Mouse (Mus musculus): ENCODE results near the gene Tmprss15.
A peak's percentile ranks its signal among the peaks of the same experiment; 100 is the strongest.

Tmprss15 gene

GRCm38 (mm10) chr16:79090997-79091396, at the start of gene Tmprss15:
Gene Tmprss15, minus strand, starts transcription at chr16:79091097.
- ATAC-seq (ENCODE audit: insufficient number of reproducible peaks, low FRiP score, low TSS enrichment) = no peak

GRCm38 (mm10) chr16:79114879-79115278, 24.0 kb upstream of the Tmprss15 start:
- ATAC-seq (ENCODE audit: insufficient number of reproducible peaks, low FRiP score, low TSS enrichment) = no peak

DNA sequence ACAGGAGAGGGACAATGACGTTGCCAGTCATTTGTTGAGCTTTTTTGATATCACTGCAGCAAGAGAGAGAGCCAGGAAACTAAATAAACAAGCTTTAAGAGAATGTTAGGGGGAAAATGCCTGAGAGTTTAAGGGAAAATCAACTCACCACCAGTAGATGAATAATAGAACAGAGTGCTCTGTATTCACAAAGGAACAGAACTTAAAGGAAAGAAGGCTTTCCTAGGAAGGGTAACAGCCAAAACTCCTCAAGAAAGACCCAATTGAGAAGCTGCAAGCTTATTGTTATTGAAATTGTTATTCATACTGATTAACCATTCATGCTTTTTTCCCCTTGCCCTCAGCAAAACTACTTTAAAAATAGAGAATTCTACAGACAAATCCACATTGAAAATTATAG, 18.6 kb upstream of the Tmprss15 start:
- ATAC-seq (ENCODE audit: insufficient number of reproducible peaks, low FRiP score, low TSS enrichment) = no peak

DNA sequence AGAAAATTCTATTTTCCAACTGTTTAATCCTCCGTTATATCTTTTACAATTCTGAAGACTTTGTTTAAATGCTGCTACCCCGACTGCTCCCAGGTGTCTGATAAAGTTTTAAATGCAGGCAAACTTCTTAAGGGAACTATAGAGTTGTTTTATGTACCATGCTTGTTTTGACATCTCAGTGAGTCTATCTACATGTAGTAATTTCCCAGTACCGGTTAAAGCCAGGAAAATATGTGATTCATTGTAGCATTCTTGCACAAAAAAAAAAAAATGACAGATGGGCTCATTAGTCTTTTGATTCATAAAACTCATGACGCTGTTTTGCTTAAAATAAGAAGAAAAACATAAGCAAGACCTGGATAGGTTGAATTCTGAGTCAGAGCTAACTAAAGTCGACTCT, 18.1 kb upstream of the Tmprss15 start:
- no peak for ATAC-seq (ENCODE audit: insufficient number of reproducible peaks, low FRiP score, low TSS enrichment)

DNA sequence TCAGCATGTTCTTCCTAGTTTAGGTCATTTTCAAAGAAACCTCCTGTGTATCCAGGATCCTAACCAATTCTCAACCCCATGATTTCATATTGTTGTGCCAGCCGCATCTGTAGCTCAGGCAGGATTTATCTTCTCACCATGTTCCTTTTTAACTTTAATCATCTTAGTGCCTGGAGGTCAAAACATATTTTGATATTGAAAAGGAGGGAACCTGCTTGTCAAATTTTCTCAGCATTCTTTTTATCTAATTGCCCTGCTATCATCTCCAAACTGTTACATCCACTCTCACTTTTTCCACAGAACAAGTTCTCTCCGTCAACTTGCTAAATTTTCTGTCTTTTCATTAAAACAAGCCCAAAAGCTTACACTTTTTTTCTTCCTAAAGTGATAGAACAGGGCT, 9.4 kb upstream of the Tmprss15 start:
- no peak for ATAC-seq (ENCODE audit: insufficient number of reproducible peaks, low FRiP score, low TSS enrichment)

DNA sequence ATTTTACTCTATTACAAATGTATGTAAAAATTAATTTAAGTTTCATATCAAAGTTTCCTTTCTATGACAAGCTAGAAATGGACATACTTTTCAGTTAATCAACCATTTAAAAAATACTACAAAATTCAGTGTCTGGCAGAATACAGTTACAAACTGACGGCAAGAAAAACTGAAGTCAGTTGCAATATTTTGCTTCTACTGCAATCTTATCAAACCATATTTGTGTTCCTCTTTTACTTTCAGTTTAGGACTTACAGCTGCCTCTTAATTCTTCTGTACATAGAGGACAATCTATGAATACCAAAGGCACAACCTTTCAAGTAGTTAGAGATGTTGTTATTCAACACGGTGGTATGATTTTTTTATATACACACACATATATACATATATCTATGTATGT, 7.4 kb upstream of the Tmprss15 start:
- ATAC-seq (ENCODE audit: insufficient number of reproducible peaks, low FRiP score, low TSS enrichment) = no peak

DNA sequence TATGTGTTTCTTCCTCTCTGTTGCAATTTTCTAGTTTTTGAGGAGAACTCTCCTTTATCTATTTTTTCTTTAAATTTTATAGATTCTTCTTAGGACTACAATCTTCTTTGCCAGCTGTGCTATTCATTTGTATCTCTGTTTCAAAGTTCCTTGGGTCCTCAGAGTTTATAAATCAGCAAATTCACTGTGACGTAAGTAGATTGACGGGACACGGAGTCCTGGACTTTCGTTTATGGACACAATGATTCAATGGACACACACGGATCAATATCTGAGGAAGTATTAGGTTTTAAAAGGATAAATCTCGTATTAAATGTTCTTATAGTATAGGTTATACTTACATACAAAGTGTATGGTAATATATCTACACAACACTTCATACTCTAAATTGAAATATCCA, 4.3 kb downstream of the Tmprss15 start:
- no peak for ATAC-seq (ENCODE audit: insufficient number of reproducible peaks, low FRiP score, low TSS enrichment)

GRCm38 (mm10) chr16:79063848-79064247, 27.0 kb downstream of the Tmprss15 start:
- no peak for ATAC-seq (ENCODE audit: insufficient number of reproducible peaks, low FRiP score, low TSS enrichment)

GRCm38 (mm10) chr16:79058775-79059558, 31.9 kb downstream of the Tmprss15 start:
- no peak for ATAC-seq (ENCODE audit: insufficient number of reproducible peaks, low FRiP score, low TSS enrichment)

DNA sequence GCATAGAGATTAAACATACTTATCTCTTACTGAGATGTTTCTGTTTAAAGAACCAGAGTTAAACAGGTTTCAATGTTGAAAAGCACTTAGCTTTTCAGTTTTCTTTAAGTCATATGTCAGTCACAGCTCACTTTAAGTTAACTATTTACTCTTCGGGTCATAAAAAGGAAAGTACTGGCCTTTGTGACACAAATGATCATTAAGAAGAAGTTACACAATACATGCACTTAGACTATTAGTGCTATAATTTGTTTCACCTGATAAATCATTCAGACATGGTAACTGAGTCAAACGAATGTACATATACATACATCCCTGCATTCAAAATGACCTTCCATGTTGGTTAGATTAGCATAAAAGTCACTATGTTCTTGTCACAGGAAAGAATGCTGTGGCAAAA, 58.3 kb downstream of the Tmprss15 start:
- no peak for ATAC-seq (ENCODE audit: insufficient number of reproducible peaks, low FRiP score, low TSS enrichment)

- no peak for ATAC-seq (ENCODE audit: insufficient number of reproducible peaks, low FRiP score, low TSS enrichment)
Observed at GRCm38 (mm10) chr16:79002812-79003211, 88.1 kb downstream of the Tmprss15 start.

- ATAC-seq (ENCODE audit: insufficient number of reproducible peaks, low FRiP score, low TSS enrichment) = no peak
Observed at GRCm38 (mm10) chr16:79001679-79002078, 89.2 kb downstream of the Tmprss15 start.

- no peak for ATAC-seq (ENCODE audit: insufficient number of reproducible peaks, low FRiP score, low TSS enrichment)
Observed at GRCm38 (mm10) chr16:78976384-78976783, 114.5 kb downstream of the Tmprss15 start.

DNA sequence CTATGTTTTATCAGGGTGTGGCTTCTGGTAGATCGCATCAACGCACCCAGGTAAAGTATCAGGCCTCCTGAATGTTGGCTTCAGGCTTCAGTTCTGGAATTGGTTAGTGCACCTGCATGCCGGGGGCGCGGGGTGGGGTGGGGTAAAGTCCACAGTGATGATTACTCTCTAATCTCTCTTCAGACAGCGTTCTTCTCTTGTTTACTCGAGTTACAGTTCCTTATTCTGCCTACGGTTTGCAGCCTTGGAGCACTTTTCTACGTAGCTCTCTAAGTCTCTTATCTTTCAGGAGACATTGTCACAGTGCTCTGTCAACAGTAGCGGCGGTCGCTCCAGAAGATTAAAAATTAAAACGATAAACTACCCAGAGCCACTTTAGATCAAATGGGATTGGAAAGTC, 116.8 kb downstream of the Tmprss15 start:
- ATAC-seq (ENCODE audit: insufficient number of reproducible peaks, low FRiP score, low TSS enrichment) = no peak

GRCm38 (mm10) chr16:78969091-78969731, 121.7 kb downstream of the Tmprss15 start:
- ATAC-seq (ENCODE audit: insufficient number of reproducible peaks, low FRiP score, low TSS enrichment) = no peak

GRCm38 (mm10) chr16:78957434-78957833, 133.5 kb downstream of the Tmprss15 start:
- no peak for ATAC-seq (ENCODE audit: insufficient number of reproducible peaks, low FRiP score, low TSS enrichment)

- no peak for ATAC-seq (ENCODE audit: insufficient number of reproducible peaks, low FRiP score, low TSS enrichment)
Observed at GRCm38 (mm10) chr16:78950359-78950758, 140.5 kb downstream of the Tmprss15 start.

DNA sequence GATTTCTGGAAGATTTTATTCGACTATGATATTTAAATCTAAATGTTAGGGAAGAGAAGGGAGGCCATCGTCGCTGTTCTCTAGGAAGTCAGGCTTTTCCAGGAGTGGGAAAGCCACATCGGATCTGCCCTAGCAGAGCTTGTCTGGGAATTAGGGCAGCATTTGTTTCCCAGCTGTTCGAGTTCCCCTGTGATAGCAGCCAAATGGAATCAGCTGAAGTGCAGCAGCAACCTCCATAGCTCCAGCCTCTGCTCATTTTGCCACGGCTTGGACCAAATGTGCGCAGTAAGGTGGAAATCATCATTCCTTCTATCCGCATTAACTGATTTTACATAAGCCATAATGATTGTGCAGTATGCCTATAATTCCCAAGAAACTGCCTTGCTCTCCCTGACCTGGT, 153.1 kb downstream of the Tmprss15 start:
- no peak for ATAC-seq (ENCODE audit: insufficient number of reproducible peaks, low FRiP score, low TSS enrichment)

DNA sequence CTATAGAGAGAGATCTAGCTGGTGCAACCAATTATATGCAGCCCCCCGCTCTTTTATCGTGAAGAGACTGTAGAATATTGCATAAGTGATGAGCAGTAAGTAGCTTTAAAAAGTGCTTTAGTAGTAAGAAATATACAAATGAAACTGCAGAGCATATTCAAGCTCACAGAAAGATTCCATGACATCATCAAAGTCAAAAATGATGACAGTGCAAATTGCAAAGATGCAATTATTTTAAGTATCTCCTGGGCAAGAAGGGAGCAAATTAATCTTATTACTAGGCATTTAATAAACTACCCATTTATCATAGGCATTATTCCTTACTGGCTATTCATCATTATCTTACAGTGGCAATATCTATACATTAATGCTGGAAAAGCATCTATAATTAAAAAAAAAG, 156.6 kb downstream of the Tmprss15 start:
- ATAC-seq (ENCODE audit: insufficient number of reproducible peaks, low FRiP score, low TSS enrichment) = no peak

DNA sequence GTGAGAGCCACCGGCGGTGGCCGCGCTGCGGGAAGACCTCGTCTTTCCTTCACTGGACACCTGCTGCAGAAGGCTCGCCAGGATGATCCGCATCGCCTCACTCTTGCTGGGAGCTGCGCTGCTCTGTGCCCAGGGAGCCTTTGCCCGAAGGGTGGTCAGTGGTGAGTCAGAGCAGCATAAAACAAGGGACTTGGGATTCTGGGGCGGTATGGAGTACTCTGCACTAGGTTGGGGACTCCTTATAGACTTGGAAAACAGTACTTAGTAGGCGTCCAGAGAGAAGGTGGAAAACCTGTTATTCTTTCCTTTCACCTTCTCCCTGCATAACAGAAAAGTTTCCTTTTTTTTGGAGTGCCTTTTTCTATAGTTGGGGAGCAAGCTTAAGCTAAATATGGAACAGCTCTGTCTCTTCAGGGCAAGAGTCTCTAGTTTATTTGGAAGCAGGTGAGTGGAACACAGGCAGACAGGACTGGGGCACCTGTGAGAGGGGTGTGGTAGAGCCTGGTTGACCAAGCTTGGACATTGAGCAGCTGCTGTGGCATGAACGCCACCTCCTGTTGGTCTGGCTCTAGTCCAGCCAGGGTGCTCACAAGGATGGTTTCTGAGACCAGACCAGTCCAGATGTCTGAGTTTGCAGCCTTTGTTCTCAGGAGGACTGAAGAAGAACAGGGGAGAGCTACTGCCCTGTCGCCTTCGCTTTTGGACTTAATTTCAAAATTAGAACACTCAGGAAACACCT, 159.4 kb downstream of the Tmprss15 start:
- peak; percentile 40; the same call in 1 of the 2 replicates for ATAC-seq (ENCODE audit: insufficient number of reproducible peaks, low FRiP score, low TSS enrichment)

All from cerebellum, adult (tissue).